Mouse (Mus musculus) MEL (cell line): ENCODE data around the gene She. TPM values are rescaled to one million over a fixed set of nuclear protein-coding genes. Genes with fewer than 3 reads are reported as not detected.

ENCODE experiments used
- DNase-seq: peaks from one replicate; pipeline ENCODE4 v3.0.0; 2011; ENCODE audit warnings: low read depth, low spot score
- H3K27ac ChIP-seq: 2 replicates; pipeline ENCODE4 v1.5.1; 2012; ENCODE audit warnings: low read depth, mild to moderate bottlenecking, control low read depth, low read length, moderate library complexity; ENCODE audit not compliant: control insufficient read depth
- H3K27me3 ChIP-seq, 2 experiments: fragments of 150-350 bp in 1 of 2; sonication (generic) in 1 of 2; 2 replicates each; pipeline ENCODE4 v1.6.1; 2012; ENCODE audit warnings: low read length in 2 of 2, mild to moderate bottlenecking in 2 of 2, improper control_type of control experiment in 1 of 2, moderate library complexity in 1 of 2; ENCODE audit not compliant: insufficient read depth in 2 of 2, control insufficient read depth in 1 of 2
- H3K36me3 ChIP-seq, 2 experiments: 2 replicates each; pipeline ENCODE4 v1.6.1; 2012 to 2014; ENCODE audit warnings: low read length in 2 of 2, improper control_type of control experiment in 1 of 2, inconsistent platforms in 1 of 2, mild to moderate bottlenecking in 1 of 2; ENCODE audit not compliant: insufficient read depth in 2 of 2, control insufficient read depth in 1 of 2
- H3K4me1 ChIP-seq, 2 experiments: fragments of 150-350 bp in 1 of 2; sonication (generic) in 1 of 2; 2 replicates each; pipeline ENCODE4 v1.6.1; 2012; ENCODE audit warnings: low read length in 2 of 2, improper control_type of control experiment in 1 of 2, mild to moderate bottlenecking in 1 of 2; ENCODE audit not compliant: insufficient read depth in 2 of 2, control insufficient read depth in 1 of 2
- H3K4me3 ChIP-seq, 2 experiments: fragments of 150-350 bp in 1 of 2; sonication (generic) in 1 of 2; 2 replicates each; pipeline ENCODE4 v1.5.1; 2012; ENCODE audit warnings: low read depth in 2 of 2, low read length in 2 of 2, mild to moderate bottlenecking in 2 of 2, moderate library complexity in 2 of 2, control low read depth in 1 of 2, improper control_type of control experiment in 1 of 2; ENCODE audit not compliant: control insufficient read depth in 1 of 2, insufficient read depth in 1 of 2
- H3K79me2 ChIP-seq: 2 replicates; pipeline ENCODE4 v1.6.1; 2012; ENCODE audit warnings: mild to moderate bottlenecking, low read length, moderate library complexity; ENCODE audit not compliant: control insufficient read depth, poor library complexity, insufficient read depth
- H3K9ac ChIP-seq: 2 replicates; pipeline ENCODE4 v1.6.1; 2012; ENCODE audit warnings: low read depth, mild to moderate bottlenecking, control low read depth, low read length, moderate library complexity; ENCODE audit not compliant: control insufficient read depth, poor library complexity, severe bottlenecking
- H3K9me3 ChIP-seq: fragments of 150-350 bp; sonication (generic); replicated peaks from 2 replicates; pipeline ENCODE4 v1.6.1; 2012; ENCODE audit warnings: mild to moderate bottlenecking, low read length, improper control_type of control experiment, moderate library complexity; ENCODE audit not compliant: insufficient read depth
- BHLHE40 ChIP-seq: IDR thresholded peaks from 2 replicates; pipeline ENCODE4 v1.6.1; 2012; ENCODE audit warnings: low read depth, mild to moderate bottlenecking, inconsistent platforms, low read length, improper control_type of control experiment, borderline replicate concordance
- CHD1 ChIP-seq: IDR thresholded peaks from 2 replicates; pipeline ENCODE4 v1.6.1; 2012; ENCODE audit warnings: low read depth, mild to moderate bottlenecking, inconsistent platforms, low read length, improper control_type of control experiment
- CHD2 ChIP-seq: IDR thresholded peaks from 2 replicates; pipeline ENCODE4 v1.6.1; 2011; ENCODE audit warnings: low read length, improper control_type of control experiment
- CTCF ChIP-seq, 3 experiments: IDR thresholded peaks in 2 of 3; conservative IDR thresholded peaks in 1 of 3; 2 replicates each; pipeline ENCODE4 v1.5.1; 2011 to 2012; ENCODE audit warnings: low read length in 3 of 3, low read depth in 2 of 3, mild to moderate bottlenecking in 2 of 3, improper control_type of control experiment in 1 of 3, inconsistent platforms in 1 of 3, mixed read lengths in 1 of 3, moderate library complexity in 1 of 3; ENCODE audit not compliant: control insufficient read depth in 1 of 3, insufficient read depth in 1 of 3, poor library complexity in 1 of 3, severe bottlenecking in 1 of 3
- ELF1 ChIP-seq: IDR thresholded peaks from 2 replicates; pipeline ENCODE4 v1.6.1; 2014; ENCODE audit warnings: low read depth, mild to moderate bottlenecking, inconsistent platforms, low read length, improper control_type of control experiment, moderate library complexity
- ETS1 ChIP-seq: IDR thresholded peaks from 2 replicates; pipeline ENCODE4 v1.6.1; 2012; ENCODE audit warnings: low read depth, mild to moderate bottlenecking, inconsistent platforms, low read length, improper control_type of control experiment, moderate library complexity
- GABPA ChIP-seq: IDR thresholded peaks from 2 replicates; pipeline ENCODE4 v1.6.1; 2012; ENCODE audit warnings: low read depth, mild to moderate bottlenecking, inconsistent platforms, low read length, improper control_type of control experiment, moderate library complexity
- GATA1 ChIP-seq: IDR thresholded peaks from 2 replicates; pipeline ENCODE4 v1.6.1; 2011; ENCODE audit warnings: low read depth, low read length, improper control_type of control experiment
- JUND ChIP-seq: IDR thresholded peaks from 2 replicates; pipeline ENCODE4 v1.6.1; 2011; ENCODE audit warnings: low read depth, mild to moderate bottlenecking, improper control_type of control experiment, low read length
- MAFK ChIP-seq: IDR thresholded peaks from 2 replicates; pipeline ENCODE4 v1.6.1; 2011; ENCODE audit warnings: low read depth, mild to moderate bottlenecking, low read length, improper control_type of control experiment, borderline replicate concordance
- MAZ ChIP-seq: IDR thresholded peaks from 2 replicates; pipeline ENCODE4 v1.6.1; 2012; ENCODE audit warnings: low read depth, mild to moderate bottlenecking, inconsistent platforms, low read length, improper control_type of control experiment
- NRF1 ChIP-seq: IDR thresholded peaks from 2 replicates; pipeline ENCODE4 v1.6.1; 2014; ENCODE audit warnings: low read depth, mild to moderate bottlenecking, inconsistent platforms, low read length, improper control_type of control experiment, moderate library complexity; ENCODE audit not compliant: poor library complexity, insufficient read depth, severe bottlenecking
- POLR2A ChIP-seq, 2 experiments: IDR thresholded peaks; 2 replicates each; pipeline ENCODE4 v1.6.1; 2011 to 2012; ENCODE audit warnings: low read length in 2 of 2, mild to moderate bottlenecking in 2 of 2, control low read depth in 1 of 2, improper control_type of control experiment in 1 of 2, low read depth in 1 of 2, moderate library complexity in 1 of 2; ENCODE audit not compliant: control insufficient read depth in 1 of 2, insufficient read depth in 1 of 2, poor library complexity in 1 of 2
- POLR2AphosphoS5 ChIP-seq: IDR thresholded peaks from 2 replicates; pipeline ENCODE4 v1.6.1; 2012; ENCODE audit warnings: low read depth, borderline replicate concordance, mild to moderate bottlenecking, inconsistent platforms, low read length, moderate library complexity, mixed read lengths
- RCOR1 ChIP-seq: IDR thresholded peaks from 2 replicates; pipeline ENCODE4 v1.6.1; 2012; ENCODE audit warnings: low read depth, mild to moderate bottlenecking, inconsistent platforms, low read length, improper control_type of control experiment
- SMC3 ChIP-seq: IDR thresholded peaks from 2 replicates; pipeline ENCODE4 v1.6.1; 2011; ENCODE audit warnings: low read depth, low read length, improper control_type of control experiment
- UBTF ChIP-seq: IDR thresholded peaks from 2 replicates; pipeline ENCODE4 v1.6.1; 2012; ENCODE audit warnings: low read depth, mild to moderate bottlenecking, inconsistent platforms, low read length, improper control_type of control experiment, moderate library complexity, borderline replicate concordance; ENCODE audit not compliant: insufficient read depth
- ZC3H11A ChIP-seq: IDR thresholded peaks from 2 replicates; pipeline ENCODE4 v1.6.1; 2012; ENCODE audit warnings: low read depth, mild to moderate bottlenecking, inconsistent platforms, low read length, improper control_type of control experiment
- ZKSCAN1 ChIP-seq: IDR thresholded peaks from 2 replicates; pipeline ENCODE4 v1.6.1; 2012; ENCODE audit warnings: low read depth, mild to moderate bottlenecking, inconsistent platforms, low read length, improper control_type of control experiment, moderate library complexity
- ZMIZ1 ChIP-seq: IDR thresholded peaks from 2 replicates; pipeline ENCODE4 v1.6.1; 2012; ENCODE audit warnings: low read depth, mild to moderate bottlenecking, inconsistent platforms, low read length, improper control_type of control experiment, moderate library complexity
- polyA plus RNA-seq, 2 experiments: library from polyadenylated mRNA; stranded (reverse) in 1 of 2; unstranded in 1 of 2; fragments of >175 nt in 1 of 2; fragments of >200 nt in 1 of 2; gene quantifications; 2 replicates each; pipeline versions ENCODE4 v1.2.1 to v1.2.4; 2012; ENCODE audit warnings: low replicate concordance in 2 of 2, low read depth in 1 of 2; ENCODE audit not compliant: insufficient read length in 2 of 2, insufficient read depth in 1 of 2, missing spikeins in 1 of 2
- total RNA-seq: library from RNA; depleted of rRNA; stranded (reverse); fragments of 300-350 nt; gene quantifications from 2 replicates; pipeline ENCODE4 v1.2.3, GENCODE M21; 2012

Gene She
- total and polyA plus RNA-seq, 3 experiments: 3.3 to 3.5 TPM; not detected in 1

DNA sequence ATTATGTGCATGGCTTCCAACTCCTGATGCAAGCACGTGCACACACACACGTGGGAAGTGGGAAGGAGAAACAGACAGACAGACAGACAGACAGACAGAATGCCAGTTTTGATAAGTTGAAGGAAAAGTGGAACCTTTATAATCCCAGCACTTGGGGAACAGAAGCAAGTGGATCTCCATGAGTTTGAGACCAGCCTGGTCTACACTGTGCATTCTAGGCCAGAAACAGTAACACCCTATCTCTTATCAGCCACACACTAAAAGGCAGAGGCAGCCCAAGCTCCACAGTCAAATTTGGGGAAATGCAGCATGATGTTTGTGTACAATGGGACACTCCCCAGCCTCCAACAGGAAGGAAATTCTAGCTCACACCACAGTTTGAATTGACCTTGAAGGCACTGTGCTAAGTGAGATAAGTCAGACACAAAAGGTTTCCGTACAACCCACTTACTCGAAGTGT lies 52.4 kb downstream of the She start (continued):
- TF ChIP-seq UBTF (no peak), GATA1 (peak; percentile 91), CHD2 (no peak), RCOR1 (peak; percentile 51), NRF1 (no peak), ZKSCAN1 (peak; percentile 57; the same call in 1 of the 2 replicates), MAZ (peak; percentile 53; the same call in 1 of the 2 replicates)

GRCm38 (mm10) chr3:89885766-89886165 lies 54.6 kb downstream of the She start:
- H3K9me3 ChIP-seq: no peaks in the 10 kb centered on the region
- no peak overlapping the region for H3K4me3 ChIP-seq
- peaks cover 14 to 41% of the 10 kb centered on the region in 2 experiments for H3K4me1 ChIP-seq
- no peaks in the 10 kb centered on the region for H3K27me3 ChIP-seq
- TF ChIP-seq GATA1 (no peak), POLR2AphosphoS5 (no peak), ZC3H11A (no peak), NRF1 (no peak), ETS1 (no peak), SMC3 (no peak), ELF1 (no peak), CHD1 (no peak), GABPA (no peak), MAFK (no peak), JUND (no peak), CTCF (IDR thresholded peaks at IDR 0.05 in 2 of 3, conservative IDR thresholded peaks at IDR 0.05 in 1 of 3; ENCODE audit: control insufficient read depth in 1 of 3, insufficient read depth in 1 of 3, low read depth in 2 of 3, low read length in 3 of 3, poor library complexity in 1 of 3, severe bottlenecking in 1 of 3) (no peak), BHLHE40 (no peak), POLR2A (IDR thresholded peaks at IDR 0.05; ENCODE audit: control insufficient read depth in 1 of 2, insufficient read depth in 1 of 2, low read depth in 1 of 2, low read length in 2 of 2, poor library complexity in 1 of 2) (no peak), ZMIZ1 (no peak)
- H3K79me2 ChIP-seq: no peaks in the 10 kb centered on the region
- no peak overlapping the region for H3K27ac ChIP-seq
- H3K36me3 ChIP-seq: peaks cover 0 to 29% of the 10 kb centered on the region in 2 experiments; a peak in 2 of 4 replicates
- DNase-seq: no peak
- no peak overlapping the region for H3K9ac ChIP-seq
